Mouse (Mus musculus): ENCODE measurements at regions not wholly inside any gene's neighbourhood (a gene's known extent, or its start where the extent isn't known, plus 50 kb on each side); places are given as distances from the start of the nearest gene placed in this dataset.
"Not testable (repeated sequence)": the region's sequence is repeated elsewhere in the genome, so short reads cannot be mapped to it uniquely, and the experiment has no call there.

DNA sequence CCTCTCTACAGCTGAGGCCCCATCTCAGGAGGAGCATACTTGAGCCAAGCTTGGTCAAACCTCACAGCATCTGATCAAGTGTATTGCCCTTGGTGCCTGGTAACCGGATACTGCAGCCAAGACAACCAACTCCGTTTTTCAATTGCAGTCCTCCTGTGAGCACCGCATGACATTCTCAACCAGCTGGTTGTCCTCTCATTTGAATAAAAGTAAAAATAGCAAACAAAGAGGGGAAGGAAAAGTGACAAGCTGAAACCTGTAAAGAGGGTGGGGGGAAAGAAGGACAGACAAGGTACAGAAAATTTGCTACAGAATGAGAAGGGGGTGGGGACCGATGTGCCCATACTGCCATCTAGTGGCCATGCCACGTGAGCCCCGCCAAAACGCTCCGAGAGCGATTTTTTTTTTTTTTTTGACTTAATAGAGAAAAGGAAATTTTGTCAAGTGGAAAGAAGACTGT, 314.0 kb downstream of the Zpld1 start:
- peak overlapping the region; percentile 43 for H3K4me2 ChIP-seq
- H3K27ac ChIP-seq, result no peak overlapping the region
- H3K4me3 ChIP-seq, result peak overlapping the region; percentile 25
- no peaks in the 10 kb centered on the region for H3K27me3 ChIP-seq
- no peaks in the 10 kb centered on the region for H3K36me3 ChIP-seq
- H3K9ac ChIP-seq, result no peak overlapping the region
- H3K9me3 ChIP-seq, result no peaks in the 10 kb centered on the region
- H3K4me1 ChIP-seq, result no peaks in the 10 kb centered on the region
- 2% methylated on average over 9 of the region's 9 CpGs for WGBS
- no peak for ATAC-seq (ENCODE audit: insufficient number of reproducible peaks, low FRiP score, low TSS enrichment, low read depth)

DNA sequence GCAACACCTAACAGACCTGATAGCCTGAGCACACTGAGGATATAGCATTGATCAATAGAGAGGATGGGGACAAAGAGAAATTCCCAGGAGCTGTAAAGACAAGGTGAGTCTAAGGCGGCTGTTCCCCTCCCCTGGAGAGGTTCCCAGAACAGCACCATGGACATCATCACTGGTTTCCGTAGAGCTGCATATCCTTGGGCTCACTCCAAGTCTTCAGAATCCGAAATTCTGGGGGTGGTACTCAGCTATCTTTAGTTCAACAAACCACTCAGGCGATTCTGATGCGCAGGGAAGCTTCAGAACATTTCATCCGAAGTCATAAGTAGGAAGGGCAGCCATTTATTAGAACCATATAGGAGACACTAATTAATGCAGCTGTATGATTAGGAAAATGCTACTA, 327.4 kb downstream of the Zpld1 start:
- no peaks in the 10 kb centered on the region for H3K27me3 ChIP-seq
- H3K4me1 ChIP-seq, result no peaks in the 10 kb centered on the region
- WGBS, result 78% methylated on average over 6 of the region's 6 CpGs
- no peak overlapping the region for H3K4me3 ChIP-seq
- no peaks in the 10 kb centered on the region for H3K9me3 ChIP-seq
- H3K4me2 ChIP-seq, result no peak overlapping the region
- H3K36me3 ChIP-seq, result no peaks in the 10 kb centered on the region
- H3K27ac ChIP-seq, result no peak overlapping the region
- ATAC-seq (ENCODE audit: insufficient number of reproducible peaks, low FRiP score, low TSS enrichment, low read depth), result no peak
- H3K9ac ChIP-seq, result no peak overlapping the region

DNA sequence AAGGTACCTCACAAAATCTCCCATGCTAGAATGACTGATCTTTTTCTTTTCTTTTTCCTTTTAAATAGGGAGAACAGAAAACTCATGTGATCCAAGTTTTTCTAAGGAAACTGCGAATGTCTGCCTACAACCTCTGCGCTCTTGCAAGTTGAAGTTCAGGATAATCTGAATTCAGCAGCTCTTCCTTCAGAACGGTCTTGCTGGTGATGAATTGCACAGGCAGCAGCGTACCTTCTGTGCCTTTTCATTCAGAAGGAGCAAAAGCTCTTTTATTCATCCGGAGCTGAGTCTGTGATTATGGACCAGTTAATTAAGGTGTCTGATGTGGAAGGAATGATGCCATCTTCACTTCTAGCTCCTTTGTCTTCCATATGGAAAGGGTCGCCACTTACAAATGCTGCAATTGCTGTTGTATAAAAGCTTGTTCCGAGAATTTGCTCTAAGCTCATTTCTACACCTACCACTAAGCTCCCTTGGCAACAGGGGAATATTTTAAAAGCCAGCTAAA, 353.9 kb downstream of the Zpld1 start:
- no peak overlapping the region for H3K9ac ChIP-seq
- 79% methylated on average over 7 of the region's 7 CpGs for WGBS

DNA sequence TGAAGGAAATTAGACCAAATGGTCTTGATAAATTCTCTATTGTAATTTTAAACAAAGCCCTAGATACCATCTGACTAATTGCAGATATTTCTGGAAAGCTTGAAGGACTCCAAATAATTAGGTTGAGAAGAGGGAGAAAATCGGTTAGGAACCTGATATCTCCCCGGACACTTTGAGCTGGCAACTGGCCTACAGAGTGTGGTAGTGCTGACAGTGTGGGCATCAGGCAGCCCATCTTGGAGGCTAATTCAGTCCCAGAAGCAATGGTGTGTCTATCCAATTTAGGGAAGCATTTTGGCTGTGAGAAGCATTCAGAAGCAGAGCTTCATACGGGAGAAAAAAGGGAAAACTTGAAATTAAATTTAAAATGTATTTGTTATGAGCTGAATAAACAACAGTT, 369.5 kb downstream of the Zpld1 start:
- Histone ChIP-seq H3K36me3 (no peaks in the 10 kb centered on the region), H3K9me3 (no peaks in the 10 kb centered on the region), H3K9ac (no peak overlapping the region), H3K4me1 (no peaks in the 10 kb centered on the region), H3K4me2 (no peak overlapping the region), H3K27me3 (no peaks in the 10 kb centered on the region), H3K4me3 (no peak overlapping the region), H3K27ac (no peak overlapping the region)
- 66% methylated on average over 3 of the region's 3 CpGs for WGBS
- ATAC-seq (ENCODE audit: insufficient number of reproducible peaks, low FRiP score, low TSS enrichment, low read depth), result no peak

More for the DNA sequence above, 353.9 kb downstream of the Zpld1 start:
- Histone ChIP-seq H3K9me3 (no peaks in the 10 kb centered on the region), H3K27me3 (no peaks in the 10 kb centered on the region), H3K36me3 (no peaks in the 10 kb centered on the region), H3K4me3 (no peak overlapping the region), H3K27ac (no peak overlapping the region), H3K4me1 (no peaks in the 10 kb centered on the region), H3K4me2 (no peak overlapping the region)
- no peak for ATAC-seq (ENCODE audit: insufficient number of reproducible peaks, low FRiP score, low TSS enrichment, low read depth)

DNA sequence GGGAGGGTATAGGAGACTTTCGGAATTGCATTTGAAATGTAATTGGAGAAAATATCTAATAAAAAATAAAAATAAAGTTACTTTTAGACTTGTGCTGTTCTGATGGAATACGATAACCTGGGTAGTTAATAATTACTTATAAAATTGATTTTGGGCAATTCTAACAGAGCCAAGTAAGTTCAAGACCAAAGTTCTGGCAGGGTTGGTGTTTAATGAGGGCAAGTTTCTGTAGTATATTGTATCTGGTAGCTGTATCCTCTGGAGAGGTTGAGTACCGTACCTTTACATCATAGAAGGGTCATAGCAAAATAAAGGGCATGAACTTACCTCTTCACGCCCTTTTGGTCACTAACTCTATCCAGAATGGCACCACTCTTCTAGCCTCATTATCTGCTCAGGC, 394.9 kb downstream of the Zpld1 start:
- Histone ChIP-seq H3K4me3 (no peak overlapping the region), H3K9me3 (no peaks in the 10 kb centered on the region), H3K36me3 (no peaks in the 10 kb centered on the region), H3K27ac (no peak overlapping the region), H3K4me1 (no peaks in the 10 kb centered on the region), H3K27me3 (no peaks in the 10 kb centered on the region), H3K9ac (no peak overlapping the region), H3K4me2 (no peak overlapping the region)
- ATAC-seq (ENCODE audit: insufficient number of reproducible peaks, low FRiP score, low TSS enrichment, low read depth), result no peak
- 89% methylated on average over 4 of the region's 4 CpGs for WGBS

DNA sequence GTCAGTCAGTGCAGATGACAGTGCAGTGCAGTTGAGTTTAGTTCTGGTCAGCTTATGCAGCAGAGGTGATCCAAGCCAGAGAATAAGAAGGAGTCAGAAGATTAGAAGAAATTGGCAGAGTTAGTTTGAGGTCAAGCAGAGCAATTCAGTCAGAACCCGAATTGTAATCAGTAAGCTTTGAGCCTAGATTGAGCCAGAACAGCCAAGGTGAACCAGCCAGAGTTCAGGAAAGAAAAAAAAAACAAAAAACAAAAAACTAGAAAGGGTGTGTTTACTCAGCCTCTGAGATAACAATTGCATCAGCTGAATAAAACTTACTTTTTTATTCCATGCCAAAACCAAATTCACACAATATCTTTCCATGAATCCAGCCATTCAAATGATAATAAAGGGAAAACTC, 396.3 kb downstream of the Zpld1 start:
- Histone ChIP-seq H3K27me3 (no peaks in the 10 kb centered on the region), H3K27ac (no peak overlapping the region), H3K36me3 (no peaks in the 10 kb centered on the region), H3K9ac (no peak overlapping the region), H3K9me3 (no peaks in the 10 kb centered on the region), H3K4me1 (no peaks in the 10 kb centered on the region), H3K4me3 (no peak overlapping the region), H3K4me2 (no peak overlapping the region)
- WGBS, result 83% methylated on average over 1 of the region's 1 CpGs
- no peak for ATAC-seq (ENCODE audit: insufficient number of reproducible peaks, low FRiP score, low TSS enrichment, low read depth)

DNA sequence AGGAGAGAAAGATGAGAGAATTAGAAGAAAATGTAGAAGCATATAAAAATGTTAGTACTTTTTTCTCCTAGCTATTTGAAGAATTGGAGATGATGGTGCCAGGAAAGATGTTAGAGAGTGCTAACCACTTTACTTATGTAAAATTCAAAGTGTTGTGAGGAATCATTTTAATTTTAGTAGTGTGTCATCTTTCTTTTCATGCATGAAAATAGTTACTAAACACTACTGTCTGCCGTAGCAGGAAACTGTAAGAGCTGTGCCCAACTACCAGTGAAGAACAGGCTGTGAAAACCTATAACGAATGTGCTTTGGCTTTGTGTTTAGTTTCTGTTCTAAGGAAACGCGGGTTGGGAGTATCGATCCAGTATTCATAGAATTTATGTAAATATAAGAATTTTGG, 403.1 kb downstream of the Zpld1 start:
- Histone ChIP-seq H3K27me3 (no peaks in the 10 kb centered on the region), H3K4me1 (no peaks in the 10 kb centered on the region), H3K4me3 (no peak overlapping the region), H3K4me2 (no peak overlapping the region), H3K36me3 (no peaks in the 10 kb centered on the region), H3K9me3 (no peaks in the 10 kb centered on the region), H3K9ac (no peak overlapping the region), H3K27ac (no peak overlapping the region)
- ATAC-seq (ENCODE audit: insufficient number of reproducible peaks, low FRiP score, low TSS enrichment, low read depth), result no peak
- 90% methylated on average over 5 of the region's 5 CpGs for WGBS

DNA sequence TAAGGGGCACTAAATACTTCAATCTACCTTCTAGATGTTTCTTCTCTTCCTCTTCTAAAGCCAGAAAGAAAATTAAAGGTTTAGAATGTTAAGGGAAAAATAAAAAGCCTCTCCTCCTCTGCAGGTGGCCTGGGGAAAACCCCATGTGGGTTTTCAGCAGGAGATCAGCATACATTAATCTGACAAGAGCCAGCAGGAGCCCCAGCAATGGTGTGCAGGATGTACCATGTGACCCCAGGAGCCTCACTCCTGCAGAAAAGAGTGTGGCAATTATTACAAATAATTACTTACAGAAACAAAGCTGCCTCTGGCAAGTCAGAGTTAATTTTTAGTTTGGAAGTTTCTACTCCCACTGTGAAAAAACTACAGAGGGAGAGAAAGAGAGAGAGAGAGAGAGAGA, 440.4 kb downstream of the Zpld1 start:
- Histone ChIP-seq H3K9me3 (no peaks in the 10 kb centered on the region), H3K9ac (no peak overlapping the region), H3K36me3 (no peaks in the 10 kb centered on the region), H3K27me3 (no peaks in the 10 kb centered on the region), H3K4me3 (no peak overlapping the region), H3K4me1 (no peaks in the 10 kb centered on the region), H3K27ac (no peak overlapping the region), H3K4me2 (no peak overlapping the region)
- no peak for ATAC-seq (ENCODE audit: insufficient number of reproducible peaks, low FRiP score, low TSS enrichment, low read depth)

DNA sequence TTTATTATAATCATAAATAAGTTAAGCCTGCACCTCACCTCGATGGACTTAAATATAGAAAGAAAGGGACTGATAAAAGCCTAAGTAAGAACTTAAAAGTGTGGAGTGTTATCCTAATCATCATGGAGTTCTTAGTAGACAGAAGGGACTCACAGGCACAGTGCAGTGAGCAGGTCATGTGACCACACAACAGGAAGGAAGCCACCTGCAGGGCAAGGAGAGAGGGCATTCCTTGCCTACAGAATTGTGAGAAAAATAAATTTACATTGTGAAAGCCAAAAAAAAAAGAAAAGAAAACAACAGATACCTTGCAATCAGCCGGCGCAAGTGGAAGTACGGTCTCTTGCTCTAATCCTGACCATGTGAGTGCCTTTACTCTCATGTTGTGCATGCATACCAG, 454.8 kb downstream of the Zpld1 start:
- H3K27me3 ChIP-seq; ATAC-seq (ENCODE audit: insufficient number of reproducible peaks, low FRiP score, low TSS enrichment, low read depth); H3K4me3 ChIP-seq; H3K9me3 ChIP-seq; H3K27ac ChIP-seq; H3K36me3 ChIP-seq; H3K4me2 ChIP-seq; H3K9ac ChIP-seq; H3K4me1 ChIP-seq: not testable (repeated sequence)
- WGBS, result 87% methylated on average over 4 of the region's 4 CpGs

All from limb, embryonic 15.5 days (tissue).